Mouse (Mus musculus): ENCODE measurements at regions not wholly inside any gene's neighbourhood (a gene's known extent, or its start where the extent isn't known, plus 50 kb on each side); places are given as distances from the start of the nearest gene placed in this dataset.

- Histone ChIP-seq H3K27ac (ENCODE audit: low read length) (no peak overlapping the region), H3K36me3 (ENCODE audit: control insufficient read depth, insufficient read depth, low read length) (no peaks in the 10 kb centered on the region), H3K9me3 (ENCODE audit: control insufficient read depth, low read length) (no peaks in the 10 kb centered on the region), H3K4me3 (ENCODE audit: low read length) (no peak overlapping the region), H3K4me2 (ENCODE audit: low read depth, low read length) (no peak overlapping the region), H3K9ac (ENCODE audit: low read length) (no peak overlapping the region), H3K27me3 (ENCODE audit: control insufficient read depth, insufficient read depth, low read depth, low read length) (no peaks in the 10 kb centered on the region), H3K4me1 (replicated peaks; ENCODE audit: control insufficient read depth, insufficient read depth, low read length) (no peaks in the 10 kb centered on the region)
- no peak for ATAC-seq (ENCODE audit: low read depth)
- 81% methylated on average over 1 of the region's 1 CpGs for WGBS
Measured at GRCm38 (mm10) chr1:41551271-41551670, 745.9 kb downstream of the Tmem182 start.

- H3K4me3 ChIP-seq (ENCODE audit: low read length): no peak overlapping the region
- no peaks in the 10 kb centered on the region for H3K4me1 ChIP-seq (replicated peaks; ENCODE audit: control insufficient read depth, insufficient read depth, low read length)
- H3K36me3 ChIP-seq (ENCODE audit: control insufficient read depth, insufficient read depth, low read length): no peaks in the 10 kb centered on the region
- H3K27ac ChIP-seq (ENCODE audit: low read length): no peak overlapping the region
- peak; percentile 94 for ATAC-seq (ENCODE audit: low read depth)
- 22% methylated on average over 2 of the region's 2 CpGs for WGBS
- H3K9me3 ChIP-seq (ENCODE audit: control insufficient read depth, low read length): no peaks in the 10 kb centered on the region
- H3K27me3 ChIP-seq (ENCODE audit: control insufficient read depth, insufficient read depth, low read depth, low read length): no peaks in the 10 kb centered on the region
- no peak overlapping the region for H3K9ac ChIP-seq (ENCODE audit: low read length)
- H3K4me2 ChIP-seq (ENCODE audit: low read depth, low read length): no peak overlapping the region
Measured at GRCm38 (mm10) chr1:41555607-41556006, 750.2 kb downstream of the Tmem182 start.

GRCm38 (mm10) chr1:41559101-41559665 lies 753.8 kb downstream of the Tmem182 start:
- no peaks in the 10 kb centered on the region for H3K36me3 ChIP-seq (ENCODE audit: control insufficient read depth, insufficient read depth, low read length)
- no peaks in the 10 kb centered on the region for H3K27me3 ChIP-seq (ENCODE audit: control insufficient read depth, insufficient read depth, low read depth, low read length)
- H3K4me1 ChIP-seq (replicated peaks; ENCODE audit: control insufficient read depth, insufficient read depth, low read length): no peaks in the 10 kb centered on the region
- H3K9me3 ChIP-seq (ENCODE audit: control insufficient read depth, low read length): no peaks in the 10 kb centered on the region
- H3K9ac ChIP-seq (ENCODE audit: low read length): no peak overlapping the region
- ATAC-seq (ENCODE audit: low read depth): no peak
- no peak overlapping the region for H3K4me3 ChIP-seq (ENCODE audit: low read length)
- H3K27ac ChIP-seq (ENCODE audit: low read length): no peak overlapping the region
- H3K4me2 ChIP-seq (ENCODE audit: low read depth, low read length): no peak overlapping the region
- 83% methylated on average over 17 of the region's 17 CpGs for WGBS

- WGBS: 79% methylated on average over 3 of the region's 3 CpGs
- H3K27ac ChIP-seq (ENCODE audit: low read length): no peak overlapping the region
- H3K9me3 ChIP-seq (ENCODE audit: control insufficient read depth, low read length): no peaks in the 10 kb centered on the region
- H3K27me3 ChIP-seq (ENCODE audit: control insufficient read depth, insufficient read depth, low read depth, low read length): no peaks in the 10 kb centered on the region
- no peaks in the 10 kb centered on the region for H3K4me1 ChIP-seq (replicated peaks; ENCODE audit: control insufficient read depth, insufficient read depth, low read length)
- H3K9ac ChIP-seq (ENCODE audit: low read length): no peak overlapping the region
- H3K4me2 ChIP-seq (ENCODE audit: low read depth, low read length): no peak overlapping the region
- ATAC-seq (ENCODE audit: low read depth): no peak
- H3K4me3 ChIP-seq (ENCODE audit: low read length): no peak overlapping the region
- H3K36me3 ChIP-seq (ENCODE audit: control insufficient read depth, insufficient read depth, low read length): no peaks in the 10 kb centered on the region
Measured at GRCm38 (mm10) chr1:41559991-41560390, 754.6 kb downstream of the Tmem182 start.

- no peak overlapping the region for H3K27ac ChIP-seq (ENCODE audit: low read length)
- no peaks in the 10 kb centered on the region for H3K9me3 ChIP-seq (ENCODE audit: control insufficient read depth, low read length)
- no peaks in the 10 kb centered on the region for H3K27me3 ChIP-seq (ENCODE audit: control insufficient read depth, insufficient read depth, low read depth, low read length)
- H3K4me2 ChIP-seq (ENCODE audit: low read depth, low read length): no peak overlapping the region
- no peak for ATAC-seq (ENCODE audit: low read depth)
- H3K36me3 ChIP-seq (ENCODE audit: control insufficient read depth, insufficient read depth, low read length): no peaks in the 10 kb centered on the region
- H3K4me3 ChIP-seq (ENCODE audit: low read length): no peak overlapping the region
- 88% methylated on average over 5 of the region's 5 CpGs for WGBS
- no peak overlapping the region for H3K9ac ChIP-seq (ENCODE audit: low read length)
- H3K4me1 ChIP-seq (replicated peaks; ENCODE audit: control insufficient read depth, insufficient read depth, low read length): no peaks in the 10 kb centered on the region
Measured at GRCm38 (mm10) chr1:41603471-41603870, 798.1 kb downstream of the Tmem182 start.

GRCm38 (mm10) chr1:41604996-41605747 lies 799.8 kb downstream of the Tmem182 start:
- no peak for ATAC-seq (ENCODE audit: low read depth)
- no peaks in the 10 kb centered on the region for H3K9me3 ChIP-seq (ENCODE audit: control insufficient read depth, low read length)
- 80% methylated on average over 14 of the region's 14 CpGs for WGBS
- H3K4me1 ChIP-seq (replicated peaks; ENCODE audit: control insufficient read depth, insufficient read depth, low read length): no peaks in the 10 kb centered on the region
- H3K27me3 ChIP-seq (ENCODE audit: control insufficient read depth, insufficient read depth, low read depth, low read length): no peaks in the 10 kb centered on the region
- H3K4me2 ChIP-seq (ENCODE audit: low read depth, low read length): no peak overlapping the region
- no peak overlapping the region for H3K9ac ChIP-seq (ENCODE audit: low read length)
- H3K27ac ChIP-seq (ENCODE audit: low read length): no peak overlapping the region
- no peaks in the 10 kb centered on the region for H3K36me3 ChIP-seq (ENCODE audit: control insufficient read depth, insufficient read depth, low read length)
- no peak overlapping the region for H3K4me3 ChIP-seq (ENCODE audit: low read length)

GRCm38 (mm10) chr1:41605748-41606131 lies 800.3 kb downstream of the Tmem182 start:
- Histone ChIP-seq H3K9ac (ENCODE audit: low read length) (no peak overlapping the region), H3K27ac (ENCODE audit: low read length) (no peak overlapping the region), H3K27me3 (ENCODE audit: control insufficient read depth, insufficient read depth, low read depth, low read length) (no peaks in the 10 kb centered on the region), H3K4me3 (ENCODE audit: low read length) (no peak overlapping the region), H3K4me2 (ENCODE audit: low read depth, low read length) (no peak overlapping the region), H3K36me3 (ENCODE audit: control insufficient read depth, insufficient read depth, low read length) (no peaks in the 10 kb centered on the region), H3K4me1 (replicated peaks; ENCODE audit: control insufficient read depth, insufficient read depth, low read length) (no peaks in the 10 kb centered on the region), H3K9me3 (ENCODE audit: control insufficient read depth, low read length) (no peaks in the 10 kb centered on the region)
- 29% methylated on average over 3 of the region's 3 CpGs for WGBS
- no peak for ATAC-seq (ENCODE audit: low read depth)

- 66% methylated on average over 8 of the region's 8 CpGs for whole genome bisulfite sequencing
- H3K9ac ChIP-seq (ENCODE audit: low read length): no peak overlapping the region
- no peak overlapping the region for H3K4me2 ChIP-seq (ENCODE audit: low read depth, low read length)
- H3K4me3 ChIP-seq (ENCODE audit: low read length): no peak overlapping the region
- H3K4me1 ChIP-seq (replicated peaks; ENCODE audit: control insufficient read depth, insufficient read depth, low read length): no peaks in the 10 kb centered on the region
- no peaks in the 10 kb centered on the region for H3K9me3 ChIP-seq (ENCODE audit: control insufficient read depth, low read length)
- no peak overlapping the region for H3K27ac ChIP-seq (ENCODE audit: low read length)
- no peak for ATAC-seq (ENCODE audit: low read depth)
- H3K27me3 ChIP-seq (ENCODE audit: control insufficient read depth, insufficient read depth, low read depth, low read length): no peaks in the 10 kb centered on the region
- H3K36me3 ChIP-seq (ENCODE audit: control insufficient read depth, insufficient read depth, low read length): no peaks in the 10 kb centered on the region
Measured at GRCm38 (mm10) chr1:41610783-41611182, 805.4 kb downstream of the Tmem182 start.

GRCm38 (mm10) chr1:41651804-41652203 lies 846.4 kb downstream of the Tmem182 start:
- no peaks in the 10 kb centered on the region for H3K36me3 ChIP-seq (ENCODE audit: control insufficient read depth, insufficient read depth, low read length)
- H3K27ac ChIP-seq (ENCODE audit: low read length): no peak overlapping the region
- no peak for ATAC-seq (ENCODE audit: low read depth)
- no peak overlapping the region for H3K9ac ChIP-seq (ENCODE audit: low read length)
- H3K27me3 ChIP-seq (ENCODE audit: control insufficient read depth, insufficient read depth, low read depth, low read length): no peaks in the 10 kb centered on the region
- no peak overlapping the region for H3K4me2 ChIP-seq (ENCODE audit: low read depth, low read length)
- H3K9me3 ChIP-seq (ENCODE audit: control insufficient read depth, low read length): no peaks in the 10 kb centered on the region
- H3K4me3 ChIP-seq (ENCODE audit: low read length): no peak overlapping the region
- peaks cover 6% of the 10 kb centered on the region for H3K4me1 ChIP-seq (replicated peaks; ENCODE audit: control insufficient read depth, insufficient read depth, low read length)
- 65% methylated on average over 9 of the region's 9 CpGs for WGBS
